Mouse (Mus musculus) liver, adult 10 weeks (tissue): Measurements from ENCODE around the gene Cbfb. TPM values are rescaled to one million over a fixed set of nuclear protein-coding genes. Genes with fewer than 3 reads are reported as not detected.

Experiments
- polyA plus RNA-seq: library from polyadenylated mRNA; stranded (reverse); fragments of 350-450 nt; fragmentation: Illumina TruSeq; extraction: RNeasy Lipid Tissue Mini Kit (QIAGEN cat#74804); gene quantifications from one replicate; pipeline ENCODE4 v1.2.3, GENCODE M21; 2014; ENCODE audit warnings: low read depth, low replicate concordance

Gene Cbfb
- polyA plus RNA-seq: 31.0 TPM

GRCm38 (mm10) chr8:105170381-105171115, at the start of gene Cbfb:
Cbfb (plus strand) TSS chr8:105170674.

GRCm38 (mm10) chr8:105131509-105131908, 39.0 kb upstream of the Cbfb start, which contains the start of gene Ces4a:
Ces4a (plus strand) TSS chr8:105131800.

GRCm38 (mm10) chr8:105224413-105225271, 54.2 kb downstream of the Cbfb start, which contains the start of gene D230025D16Rik:
D230025D16Rik (plus strand) TSS chr8:105225145.

GRCm38 (mm10) chr8:105254966-105255350, 84.5 kb downstream of the Cbfb start, which contains the start of gene B3gnt9:
B3gnt9 (minus strand) TSS chr8:105255153.

GRCm38 (mm10) chr8:105264024-105264982, 93.8 kb downstream of the Cbfb start, which contains the start of the genes Tradd and Fbxl8:
Tradd (minus strand) TSS chr8:105264609.
Fbxl8 (plus strand) TSS chr8:105264648.

Other genes with a start within 250 kb of the Cbfb start
- 126 TPM for gene Ces2e, start 244.4 kb upstream of the Cbfb start, polyA plus RNA-seq
- gene Ces2f, start 223.3 kb upstream of the Cbfb start, polyA plus RNA-seq: not detected
- 57.8 TPM for gene Ces2g, start 209.0 kb upstream of the Cbfb start, polyA plus RNA-seq
- 0.26 TPM for gene Ces2h, start 169.8 kb upstream of the Cbfb start, polyA plus RNA-seq
- gene Ces3a, start 122.1 kb upstream of the Cbfb start, polyA plus RNA-seq: 886 TPM
- 265 TPM for gene Ces3b, start 86.9 kb upstream of the Cbfb start, polyA plus RNA-seq
- 0.56 TPM for gene Ces4a, start 38.9 kb upstream of the Cbfb start, polyA plus RNA-seq
- gene D230025D16Rik, start 54.5 kb downstream of the Cbfb start, polyA plus RNA-seq: 44.6 TPM
- not detected for gene B3gnt9, start 84.5 kb downstream of the Cbfb start, polyA plus RNA-seq
- 0.82 TPM for gene Tradd, start 93.9 kb downstream of the Cbfb start, polyA plus RNA-seq
- 0.21 TPM for gene Fbxl8, start 94.0 kb downstream of the Cbfb start, polyA plus RNA-seq
- not detected for gene Hsf4, start 99.1 kb downstream of the Cbfb start, polyA plus RNA-seq
- 0.24 TPM for gene Nol3, start 105.5 kb downstream of the Cbfb start, polyA plus RNA-seq
- gene 4931428F04Rik, start 119.2 kb downstream of the Cbfb start, polyA plus RNA-seq: 0.21 TPM
- gene Exoc3l, start 125.4 kb downstream of the Cbfb start, polyA plus RNA-seq: not detected
- gene E2f4, start 127.0 kb downstream of the Cbfb start, polyA plus RNA-seq: 4.1 TPM
- 3.2 TPM for gene Elmo3, start 134.9 kb downstream of the Cbfb start, polyA plus RNA-seq
- gene Lrrc29, start 155.6 kb downstream of the Cbfb start, polyA plus RNA-seq: 0.24 TPM
- 17.8 TPM for gene Tmem208, start 155.7 kb downstream of the Cbfb start, polyA plus RNA-seq
- gene Fhod1, start 177.3 kb downstream of the Cbfb start, polyA plus RNA-seq: 0.13 TPM
- gene Slc9a5, start 178.2 kb downstream of the Cbfb start, polyA plus RNA-seq: not detected
- gene Plekhg4, start 202.6 kb downstream of the Cbfb start, polyA plus RNA-seq: not detected
- gene Kctd19, start 242.8 kb downstream of the Cbfb start, polyA plus RNA-seq: not detected
- gene Lrrc36, start 242.9 kb downstream of the Cbfb start, polyA plus RNA-seq: not detected